Mouse (Mus musculus) embryonic fibroblast, embryonic 13.5 days (primary cell): ENCODE measurements around the gene Prss53. TPM values are rescaled to one million over a fixed set of nuclear protein-coding genes. Genes with fewer than 3 reads are reported as not detected.
A peak's percentile ranks its signal among the peaks of the same experiment; 100 is the strongest.

Experiments used
- H3K27ac ChIP-seq: 2 replicates; pipeline ENCODE4 v1.5.1; 2012; ENCODE audit warnings: low read length, control low read depth, inconsistent platforms; ENCODE audit not compliant: insufficient read depth
- H3K4me1 ChIP-seq: 2 replicates; pipeline ENCODE4 v1.6.1; 2011; ENCODE audit warnings: low read length; ENCODE audit not compliant: control insufficient read depth, insufficient read depth
- H3K4me3 ChIP-seq: 2 replicates; pipeline ENCODE4 v1.5.1; 2011; ENCODE audit warnings: mild to moderate bottlenecking, control low read depth, low read length; ENCODE audit not compliant: insufficient read depth
- CTCF ChIP-seq: IDR thresholded peaks from 2 replicates; pipeline ENCODE4 v1.5.1; 2011; ENCODE audit warnings: mild to moderate bottlenecking, control low read depth, low read length, moderate library complexity, borderline replicate concordance; ENCODE audit not compliant: insufficient read depth
- POLR2A ChIP-seq: IDR thresholded peaks from 2 replicates; pipeline ENCODE4 v1.6.1; 2011; ENCODE audit warnings: low read depth, mild to moderate bottlenecking, control low read depth, low read length, moderate library complexity
- polyA plus RNA-seq: library from polyadenylated mRNA; stranded (reverse); fragments of >200 nt; gene quantifications from 2 replicates; pipeline ENCODE4 v1.2.4, GENCODE M21; 2011; ENCODE audit warnings: low read depth; ENCODE audit not compliant: missing spikeins, insufficient read length

Gene Prss53
- polyA plus RNA-seq, 1 experiment: 0.65 TPM

GRCm38 (mm10) chr7:127928596-127928995 is 37.8 kb upstream of the Prss53 start:
- H3K27ac ChIP-seq: no peak overlapping the region
- TF ChIP-seq POLR2A (no peak), CTCF (no peak)
- H3K4me3 ChIP-seq: no peak overlapping the region
- H3K4me1 ChIP-seq: peaks cover 15% of the 10 kb centered on the region

DNA sequence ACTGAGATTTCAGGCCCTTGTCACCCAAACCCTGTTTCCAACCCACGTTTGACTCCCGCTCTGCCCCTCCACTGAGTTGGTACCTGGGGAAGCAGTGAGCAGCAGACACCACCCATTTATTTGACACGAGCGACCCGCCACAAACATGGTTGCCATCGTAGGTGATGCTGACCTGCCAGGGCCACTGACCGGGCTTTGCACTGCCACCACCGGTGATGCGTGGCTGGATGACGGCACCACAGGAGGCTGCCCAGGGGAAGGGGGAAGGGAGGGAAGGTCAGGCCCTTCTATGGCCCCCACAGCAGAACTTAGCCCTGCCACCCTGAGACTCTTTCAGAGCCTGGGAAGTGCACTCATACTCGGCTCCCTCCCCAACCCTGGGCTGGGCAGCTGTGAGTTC is 37.0 kb upstream of the Prss53 start:
- TF ChIP-seq CTCF: no peak
- no peak for TF ChIP-seq POLR2A
- Histone ChIP-seq H3K4me3 (no peak overlapping the region), H3K4me1 (peaks cover 12% of the 10 kb centered on the region), H3K27ac (no peak overlapping the region)

GRCm38 (mm10) chr7:127926846-127927245 is 36.1 kb upstream of the Prss53 start:
- Histone ChIP-seq H3K4me3 (no peak overlapping the region), H3K4me1 (peaks cover 5% of the 10 kb centered on the region), H3K27ac (no peak overlapping the region)
- no peak for TF ChIP-seq POLR2A
- no peak for TF ChIP-seq CTCF

- Histone ChIP-seq H3K27ac (no peak overlapping the region), H3K4me3 (no peak overlapping the region), H3K4me1 (no peaks in the 10 kb centered on the region; the same call in 1 of the 2 replicates)
- no peak for TF ChIP-seq CTCF
- no peak for TF ChIP-seq POLR2A
Observed at GRCm38 (mm10) chr7:127926066-127926465, 35.3 kb upstream of the Prss53 start.

GRCm38 (mm10) chr7:127925252-127925651 is 34.5 kb upstream of the Prss53 start:
- no peak for TF ChIP-seq CTCF
- TF ChIP-seq POLR2A: no peak
- Histone ChIP-seq H3K27ac (no peak overlapping the region), H3K4me3 (no peak overlapping the region), H3K4me1 (no peaks in the 10 kb centered on the region)

GRCm38 (mm10) chr7:127923714-127924113 is 32.9 kb upstream of the Prss53 start:
- no peak overlapping the region for H3K4me3 ChIP-seq
- no peaks in the 10 kb centered on the region for H3K4me1 ChIP-seq
- no peak for TF ChIP-seq POLR2A
- no peak for TF ChIP-seq CTCF
- H3K27ac ChIP-seq: no peak overlapping the region

DNA sequence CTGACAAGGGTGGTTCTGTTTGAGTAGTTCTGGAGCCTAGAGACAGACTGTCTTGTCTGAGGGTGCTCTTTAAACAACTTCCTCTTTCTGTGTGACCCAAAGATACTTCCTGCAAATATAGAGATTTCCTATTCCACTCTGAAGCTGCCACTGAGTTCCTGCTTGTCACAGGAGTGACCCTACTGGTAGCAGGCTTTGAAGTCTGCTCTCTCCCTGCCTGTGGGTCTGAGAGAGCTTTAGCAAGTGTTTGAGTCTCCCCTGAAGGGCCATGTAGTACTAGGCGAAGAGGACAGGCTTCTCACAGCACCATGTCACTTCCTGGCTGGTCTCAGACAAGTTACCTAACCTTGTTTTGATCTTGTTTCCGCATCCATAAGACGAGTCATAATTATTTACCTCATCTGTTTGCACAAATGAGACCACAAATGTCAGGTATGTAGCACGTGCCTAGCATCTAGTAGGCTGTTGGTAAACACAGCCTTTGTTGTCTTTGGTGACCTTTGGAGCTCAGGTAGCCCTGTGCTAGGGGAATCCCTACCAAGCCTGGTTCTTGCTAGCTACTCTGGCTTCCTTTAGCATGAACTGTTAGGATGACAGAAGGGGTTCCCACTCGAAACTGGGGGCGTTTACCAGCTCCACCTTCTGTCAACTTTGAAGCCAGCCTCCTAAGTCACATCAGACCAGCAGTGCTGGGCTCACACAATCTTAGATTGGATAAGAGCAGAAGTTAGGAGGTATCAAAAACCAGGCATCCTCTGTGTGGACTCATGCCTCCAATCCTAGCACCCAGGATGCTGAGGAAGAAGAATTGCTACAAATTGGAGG is 31.9 kb upstream of the Prss53 start:
- no peak overlapping the region for H3K27ac ChIP-seq
- no peak overlapping the region for H3K4me3 ChIP-seq
- no peak for TF ChIP-seq CTCF
- no peak for TF ChIP-seq POLR2A
- no peaks in the 10 kb centered on the region for H3K4me1 ChIP-seq

- Histone ChIP-seq H3K4me3 (no peak overlapping the region), H3K4me1 (no peaks in the 10 kb centered on the region), H3K27ac (no peak overlapping the region)
- TF ChIP-seq CTCF (peak; percentile 16; the same call in 1 of the 2 replicates), POLR2A (no peak)
Observed at GRCm38 (mm10) chr7:127921516-127921915, 30.7 kb upstream of the Prss53 start.

GRCm38 (mm10) chr7:127919290-127919689 is 28.5 kb upstream of the Prss53 start:
- Histone ChIP-seq H3K27ac (no peak overlapping the region), H3K4me3 (no peak overlapping the region), H3K4me1 (no peaks in the 10 kb centered on the region; the same call in 1 of the 2 replicates)
- TF ChIP-seq CTCF (no peak), POLR2A (no peak)

DNA sequence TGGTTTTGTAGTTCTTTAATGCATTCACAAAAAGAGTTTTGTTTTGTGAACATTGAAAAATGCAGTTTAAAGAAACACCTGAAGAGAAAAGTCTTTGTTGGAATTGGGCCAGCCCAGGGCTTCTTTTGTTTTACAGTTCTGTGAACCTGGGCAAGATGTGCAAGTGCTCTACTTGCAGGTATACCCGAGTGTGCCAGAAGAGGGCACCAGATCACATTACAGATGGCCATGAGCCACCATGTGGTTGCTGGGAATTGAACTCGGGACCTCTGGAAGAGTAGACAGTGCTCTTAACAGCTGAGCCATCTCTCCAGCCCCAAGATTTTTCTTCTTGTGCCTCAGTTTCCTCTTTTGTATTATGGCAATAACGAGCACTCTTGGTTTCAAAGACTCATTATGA is 27.4 kb upstream of the Prss53 start:
- TF ChIP-seq POLR2A (no peak), CTCF (peak; percentile 27; the same call in 1 of the 2 replicates)
- H3K27ac ChIP-seq: no peak overlapping the region
- H3K4me1 ChIP-seq: no peaks in the 10 kb centered on the region; the same call in 1 of the 2 replicates
- H3K4me3 ChIP-seq: no peak overlapping the region
